Mouse (Mus musculus): ENCODE measurements around the gene Olfr160. TPM values are rescaled to one million over a fixed set of nuclear protein-coding genes. Genes with fewer than 3 reads are reported as not detected.

Olfr160 gene
- polyA plus RNA-seq (2015; fragmentation: Nextera tagmentation; extraction: Ambion mirVana), result not detected in 2 replicates

DNA sequence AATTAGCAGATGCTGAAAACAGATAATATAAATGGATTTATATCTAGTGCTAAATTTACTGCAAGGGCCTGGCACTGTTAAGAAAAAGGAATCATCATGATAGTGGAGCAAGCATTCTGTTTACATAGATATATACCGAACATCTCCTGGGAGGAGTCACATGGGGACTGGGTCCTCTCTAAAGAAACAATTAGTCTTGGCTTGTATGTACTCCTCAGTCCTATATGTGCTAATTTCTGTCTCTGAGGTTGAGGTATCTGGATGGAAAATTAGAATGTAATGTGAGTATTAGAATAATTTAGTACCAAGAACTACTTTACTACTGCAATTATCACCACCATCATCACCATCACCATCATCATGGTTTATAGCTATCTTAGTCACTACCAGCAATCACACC is at the start of gene Olfr160:
Olfr160 (minus strand) TSS at position 101 of the 400 bp plus-strand sequence.

DNA sequence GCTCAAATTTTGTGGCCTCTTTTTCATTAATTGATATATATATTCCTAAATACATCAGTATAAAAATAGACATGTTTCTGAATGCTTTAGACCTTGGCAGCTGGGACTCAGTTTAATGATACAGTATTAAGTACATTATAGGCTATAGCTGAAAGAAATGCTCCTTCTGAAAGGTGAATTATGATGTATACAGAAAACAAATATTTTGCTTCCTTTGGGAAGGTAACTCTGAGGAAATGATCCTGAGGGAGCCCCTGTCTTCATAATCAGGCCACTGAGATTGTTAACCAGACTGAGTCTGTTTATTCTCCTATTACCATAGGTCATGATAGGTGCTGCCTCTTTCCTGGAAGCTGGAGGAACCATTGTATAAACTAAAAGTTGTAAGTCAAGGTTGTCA is 28.8 kb upstream of the Olfr160 start, which contains the start of gene Olfr874:
Olfr874 (plus strand) TSS at position 301 of the 400 bp plus-strand sequence.

DNA sequence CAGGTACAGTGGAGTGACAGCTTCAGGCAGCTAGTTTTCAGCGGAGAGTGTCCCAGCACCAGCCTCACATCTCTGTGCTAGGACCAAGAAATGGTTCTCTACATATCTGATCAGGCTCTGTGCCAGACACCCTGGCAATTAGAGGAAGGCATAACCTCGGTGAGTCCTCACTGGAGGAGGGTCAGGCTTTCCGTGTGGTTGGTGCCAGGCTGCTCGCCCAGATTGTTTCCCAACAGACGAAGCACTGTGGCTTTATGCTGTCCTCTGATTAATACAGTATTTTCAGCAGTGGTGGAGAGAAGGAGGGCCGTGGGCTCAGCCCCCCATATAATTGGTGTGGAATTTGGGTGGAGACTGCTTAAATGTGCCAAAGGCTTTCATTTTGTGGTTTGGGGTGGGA is 46.9 kb downstream of the Olfr160 start, which contains the start of gene Panx3:
Panx3 (minus strand) TSS at position 121 of the 400 bp plus-strand sequence.

Other genes with a start within 250 kb of the Olfr160 start
- 6.8 and 7.4 TPM in 2 replicates for gene Msantd2, start 226.9 kb downstream of the Olfr160 start, polyA plus RNA-seq (2015; fragmentation: Nextera tagmentation; extraction: Ambion mirVana)
- gene Esam, start 188.2 kb downstream of the Olfr160 start, polyA plus RNA-seq (2015; fragmentation: Nextera tagmentation; extraction: Ambion mirVana), result 28.9 and 34.3 TPM in 2 replicates
- 94.0 and 94.3 TPM in 2 replicates for gene Vsig2, start 177.0 kb downstream of the Olfr160 start, polyA plus RNA-seq (2015; fragmentation: Nextera tagmentation; extraction: Ambion mirVana)
- gene Nrgn, start 163.3 kb downstream of the Olfr160 start, polyA plus RNA-seq (2015; fragmentation: Nextera tagmentation; extraction: Ambion mirVana), result 1.6 and 3.7 TPM in 2 replicates
- 5.3 and 6.4 TPM in 2 replicates for gene Siae, start 160.6 kb downstream of the Olfr160 start, polyA plus RNA-seq (2015; fragmentation: Nextera tagmentation; extraction: Ambion mirVana)
- gene Spa17, start 102.5 kb downstream of the Olfr160 start, polyA plus RNA-seq (2015; fragmentation: Nextera tagmentation; extraction: Ambion mirVana), result 3.1 and 3.4 TPM in 2 replicates
- gene Tbrg1, start 58.9 kb downstream of the Olfr160 start, polyA plus RNA-seq (2015; fragmentation: Nextera tagmentation; extraction: Ambion mirVana), result 133 and 144 TPM in 2 replicates
- gene Panx3, start 47.0 kb downstream of the Olfr160 start, polyA plus RNA-seq (2015; fragmentation: Nextera tagmentation; extraction: Ambion mirVana), result 0.10 TPM in 1 of 2 replicates, not detected in the other
- not detected in 2 replicates for gene Olfr874, start 28.9 kb upstream of the Olfr160 start, polyA plus RNA-seq (2015; fragmentation: Nextera tagmentation; extraction: Ambion mirVana)
- not detected in 2 replicates for gene Olfr875, start 55.6 kb upstream of the Olfr160 start, polyA plus RNA-seq (2015; fragmentation: Nextera tagmentation; extraction: Ambion mirVana)
- gene Olfr876, start 86.8 kb upstream of the Olfr160 start, polyA plus RNA-seq (2015; fragmentation: Nextera tagmentation; extraction: Ambion mirVana), result not detected in 2 replicates
- not detected in 2 replicates for gene Olfr877, start 138.0 kb upstream of the Olfr160 start, polyA plus RNA-seq (2015; fragmentation: Nextera tagmentation; extraction: Ambion mirVana)
- gene Olfr145, start 180.5 kb upstream of the Olfr160 start, polyA plus RNA-seq (2015; fragmentation: Nextera tagmentation; extraction: Ambion mirVana), result not detected in 2 replicates
- not detected in 2 replicates for gene Olfr878, start 201.6 kb upstream of the Olfr160 start, polyA plus RNA-seq (2015; fragmentation: Nextera tagmentation; extraction: Ambion mirVana)

Data from urinary bladder, postnatal 0 days (tissue).